Mouse (Mus musculus): ENCODE results near the gene Patj. TPM values are rescaled to one million over a fixed set of nuclear protein-coding genes. Genes with fewer than 3 reads are reported as not detected.
A peak's percentile ranks its signal among the peaks of the same experiment; 100 is the strongest.

Patj gene
- polyA plus RNA-seq, 1 experiment from 2014 or later = 24.9 TPM

- no peak overlapping the region for H3K4me3 ChIP-seq (replicated peaks)
- ATAC-seq (ENCODE audit: insufficient number of reproducible peaks, insufficient read depth, low FRiP score, low TSS enrichment, low read depth) = no peak
- 0 out of 2 replicates have a peak, but pooled peaks cover 9% of the 10 kb centered on the region for H3K36me3 ChIP-seq
- H3K9me3 ChIP-seq = no peaks in the 10 kb centered on the region
- H3K27ac ChIP-seq = peak overlapping the region; percentile 88
- 76% methylated on average over 10 of the region's 10 CpGs for whole genome bisulfite sequencing
- H3K4me2 ChIP-seq = no peak overlapping the region
- no peak overlapping the region for H3K9ac ChIP-seq (replicated peaks)
- H3K4me1 ChIP-seq (replicated peaks) = peaks cover 57% of the 10 kb centered on the region
- H3K27me3 ChIP-seq = no peaks in the 10 kb centered on the region
These were observed 116.6 kb downstream of the Patj start for GRCm38 (mm10) chr4:98511964-98512743.

GRCm38 (mm10) chr4:98520492-98520891 is 124.9 kb downstream of the Patj start:
- no peaks in the 10 kb centered on the region for H3K27me3 ChIP-seq
- H3K4me3 ChIP-seq (replicated peaks) = no peak overlapping the region
- no peak overlapping the region for H3K4me2 ChIP-seq
- no peak overlapping the region for H3K9ac ChIP-seq (replicated peaks)
- 88% methylated on average over 6 of the region's 6 CpGs for WGBS
- no peaks in the 10 kb centered on the region; the same call in 1 of the 2 replicates for H3K9me3 ChIP-seq
- no peak overlapping the region for H3K27ac ChIP-seq
- no peaks in the 10 kb centered on the region for H3K4me1 ChIP-seq (replicated peaks)
- no peak for ATAC-seq (ENCODE audit: insufficient number of reproducible peaks, insufficient read depth, low FRiP score, low TSS enrichment, low read depth)
- H3K36me3 ChIP-seq = peaks cover 15% of the 10 kb centered on the region

- H3K4me2 ChIP-seq = no peak overlapping the region
- no peaks in the 10 kb centered on the region for H3K9me3 ChIP-seq
- no peak overlapping the region for H3K27ac ChIP-seq
- no peak for ATAC-seq (ENCODE audit: insufficient number of reproducible peaks, insufficient read depth, low FRiP score, low TSS enrichment, low read depth)
- H3K4me3 ChIP-seq (replicated peaks) = no peak overlapping the region
- H3K36me3 ChIP-seq = peaks cover 7% of the 10 kb centered on the region; the same call in 1 of the 2 replicates
- H3K4me1 ChIP-seq (replicated peaks) = no peaks in the 10 kb centered on the region
- no peaks in the 10 kb centered on the region for H3K27me3 ChIP-seq
- no peak overlapping the region for H3K9ac ChIP-seq (replicated peaks)
- whole genome bisulfite sequencing = 92% methylated on average over 10 of the region's 10 CpGs
These were observed 128.9 kb downstream of the Patj start for GRCm38 (mm10) chr4:98524525-98524924.

- WGBS = 85% methylated on average over 3 of the region's 3 CpGs
- no peak overlapping the region for H3K9ac ChIP-seq (replicated peaks)
These were observed 139.9 kb downstream of the Patj start for GRCm38 (mm10) chr4:98535446-98535845.

GRCm38 (mm10) chr4:98541591-98541990 is 146.0 kb downstream of the Patj start:
- no peaks in the 10 kb centered on the region for H3K27me3 ChIP-seq
- H3K4me3 ChIP-seq (replicated peaks) = no peak overlapping the region
- no peaks in the 10 kb centered on the region; the same call in 1 of the 2 replicates for H3K36me3 ChIP-seq
- peaks cover 3% of the 10 kb centered on the region; the same call in 1 of the 2 replicates for H3K4me1 ChIP-seq (replicated peaks)
- no peak for ATAC-seq (ENCODE audit: insufficient number of reproducible peaks, insufficient read depth, low FRiP score, low TSS enrichment, low read depth)
- H3K9ac ChIP-seq (replicated peaks) = no peak overlapping the region
- H3K27ac ChIP-seq = no peak overlapping the region
- no peaks in the 10 kb centered on the region for H3K9me3 ChIP-seq
- no peak overlapping the region for H3K4me2 ChIP-seq
- 87% methylated on average over 2 of the region's 2 CpGs for WGBS

More at GRCm38 (mm10) chr4:98535446-98535845, 139.9 kb downstream of the Patj start:
- H3K9me3 ChIP-seq = no peaks in the 10 kb centered on the region
- ATAC-seq (ENCODE audit: insufficient number of reproducible peaks, insufficient read depth, low FRiP score, low TSS enrichment, low read depth) = no peak
- no peaks in the 10 kb centered on the region for H3K27me3 ChIP-seq
- no peaks in the 10 kb centered on the region for H3K36me3 ChIP-seq
- H3K27ac ChIP-seq = no peak overlapping the region
- H3K4me2 ChIP-seq = no peak overlapping the region
- H3K4me1 ChIP-seq (replicated peaks) = no peaks in the 10 kb centered on the region
- no peak overlapping the region for H3K4me3 ChIP-seq (replicated peaks)

GRCm38 (mm10) chr4:98543001-98543400 is 147.4 kb downstream of the Patj start:
- Histone ChIP-seq H3K27ac (no peak overlapping the region), H3K36me3 (no peaks in the 10 kb centered on the region; the same call in 1 of the 2 replicates), H3K9me3 (no peaks in the 10 kb centered on the region), H3K4me1 (replicated peaks) (peaks cover 11% of the 10 kb centered on the region), H3K4me3 (replicated peaks) (no peak overlapping the region), H3K4me2 (no peak overlapping the region), H3K9ac (replicated peaks) (no peak overlapping the region), H3K27me3 (no peaks in the 10 kb centered on the region)
- ATAC-seq (ENCODE audit: insufficient number of reproducible peaks, insufficient read depth, low FRiP score, low TSS enrichment, low read depth) = no peak
- 79% methylated on average over 3 of the region's 3 CpGs for WGBS

GRCm38 (mm10) chr4:98545376-98545775 is 149.8 kb downstream of the Patj start:
- H3K4me3 ChIP-seq (replicated peaks) = no peak overlapping the region
- H3K9me3 ChIP-seq = no peaks in the 10 kb centered on the region
- H3K27ac ChIP-seq = no peak overlapping the region
- H3K27me3 ChIP-seq = no peaks in the 10 kb centered on the region
- 38% methylated on average over 1 of the region's 1 CpGs for WGBS
- H3K4me2 ChIP-seq = no peak overlapping the region
- H3K36me3 ChIP-seq = no peaks in the 10 kb centered on the region; the same call in 1 of the 2 replicates
- H3K4me1 ChIP-seq (replicated peaks) = peaks cover 11% of the 10 kb centered on the region
- 0 out of 2 replicates have a peak, but pooled peaks have one; percentile 56 for ATAC-seq (ENCODE audit: insufficient number of reproducible peaks, insufficient read depth, low FRiP score, low TSS enrichment, low read depth)
- H3K9ac ChIP-seq (replicated peaks) = no peak overlapping the region

GRCm38 (mm10) chr4:98546456-98547176 is 151.0 kb downstream of the Patj start:
- Histone ChIP-seq H3K27me3 (no peaks in the 10 kb centered on the region), H3K9me3 (no peaks in the 10 kb centered on the region), H3K4me3 (replicated peaks) (no peak overlapping the region), H3K9ac (replicated peaks) (no peak overlapping the region), H3K4me2 (no peak overlapping the region), H3K27ac (peak overlapping the region; percentile 7; the same call in 1 of the 2 replicates), H3K36me3 (no peaks in the 10 kb centered on the region; the same call in 1 of the 2 replicates), H3K4me1 (replicated peaks) (peaks cover 12% of the 10 kb centered on the region)
- ATAC-seq (ENCODE audit: insufficient number of reproducible peaks, insufficient read depth, low FRiP score, low TSS enrichment, low read depth) = no peak
- WGBS = 56% methylated on average over 12 of the region's 12 CpGs

GRCm38 (mm10) chr4:98549491-98549890 is 153.9 kb downstream of the Patj start:
- no peak for ATAC-seq (ENCODE audit: insufficient number of reproducible peaks, insufficient read depth, low FRiP score, low TSS enrichment, low read depth)
- no peaks in the 10 kb centered on the region for H3K9me3 ChIP-seq
- H3K4me3 ChIP-seq (replicated peaks) = no peak overlapping the region

GRCm38 (mm10) chr4:98550116-98550515 is 154.5 kb downstream of the Patj start:
- Histone ChIP-seq H3K9ac (replicated peaks) (no peak overlapping the region), H3K27ac (no peak overlapping the region), H3K4me3 (replicated peaks) (no peak overlapping the region), H3K9me3 (no peaks in the 10 kb centered on the region), H3K4me1 (replicated peaks) (peaks cover 31% of the 10 kb centered on the region), H3K4me2 (no peak overlapping the region), H3K27me3 (no peaks in the 10 kb centered on the region), H3K36me3 (no peaks in the 10 kb centered on the region)
- 89% methylated on average over 5 of the region's 5 CpGs for WGBS
- ATAC-seq (ENCODE audit: insufficient number of reproducible peaks, insufficient read depth, low FRiP score, low TSS enrichment, low read depth) = no peak

More at GRCm38 (mm10) chr4:98549491-98549890, 153.9 kb downstream of the Patj start:
- Histone ChIP-seq H3K4me1 (replicated peaks) (peaks cover 31% of the 10 kb centered on the region), H3K27me3 (no peaks in the 10 kb centered on the region), H3K36me3 (no peaks in the 10 kb centered on the region), H3K9ac (replicated peaks) (no peak overlapping the region), H3K4me2 (no peak overlapping the region), H3K27ac (no peak overlapping the region)
- WGBS = 85% methylated on average over 7 of the region's 7 CpGs

- WGBS = 87% methylated on average over 2 of the region's 2 CpGs
- no peak overlapping the region for H3K4me2 ChIP-seq
- H3K4me1 ChIP-seq (replicated peaks) = peaks cover 30% of the 10 kb centered on the region
- no peak overlapping the region for H3K27ac ChIP-seq
- no peaks in the 10 kb centered on the region for H3K36me3 ChIP-seq
- H3K27me3 ChIP-seq = no peaks in the 10 kb centered on the region
- no peaks in the 10 kb centered on the region for H3K9me3 ChIP-seq
- no peak for ATAC-seq (ENCODE audit: insufficient number of reproducible peaks, insufficient read depth, low FRiP score, low TSS enrichment, low read depth)
- H3K4me3 ChIP-seq (replicated peaks) = no peak overlapping the region
- no peak overlapping the region for H3K9ac ChIP-seq (replicated peaks)
These were observed 160.1 kb downstream of the Patj start for GRCm38 (mm10) chr4:98555666-98556065.
